8 mouse cellular contexts compared by ENCODE assay signal in genomic region chr3:37401729-37402610, GRCm38 (mm10). TPM values are rescaled to one million over a fixed set of nuclear protein-coding genes. Genes with fewer than 3 reads are reported as not detected.
DNase-seq lines count a peak whose midpoint lies in the region; ATAC-seq and TF ChIP-seq lines count a peak whose summit lies in the region.

No protein-coding gene starts in this region.

- H3K4me2 ChIP-seq in lung, embryonic 15.5 days, result no peak overlapping the region
- no peak overlapping the region for H3K4me2 ChIP-seq in kidney, embryonic 15.5 days
- H3K4me2 ChIP-seq in stomach, embryonic 14.5 days (replicated peaks; ENCODE audit: low read depth, low read length), result no peak overlapping the region
- no peak overlapping the region for H3K4me2 ChIP-seq in hindbrain, postnatal 0 days (ENCODE audit: low read depth, low read length)

- peak overlapping the region; percentile 73 for H3K27ac ChIP-seq in lung, embryonic 15.5 days
- H3K27ac ChIP-seq in kidney, embryonic 15.5 days, result peak overlapping the region; percentile 19; the same call in 1 of the 2 replicates
- H3K27ac ChIP-seq in stomach, embryonic 14.5 days (ENCODE audit: low read length), result peak overlapping the region; percentile 16; the same call in 1 of the 2 replicates
- no peak overlapping the region for H3K27ac ChIP-seq in hindbrain, postnatal 0 days

- H3K4me1 ChIP-seq in lung, embryonic 15.5 days, result peaks cover 8% of the 10 kb centered on the region; the same call in 1 of the 2 replicates
- no peaks in the 10 kb centered on the region for H3K4me1 ChIP-seq in kidney, embryonic 15.5 days
- 0 out of 2 replicates have a peak, but pooled peaks cover 9% of the 10 kb centered on the region for H3K4me1 ChIP-seq in stomach, embryonic 14.5 days (ENCODE audit: control insufficient read depth, insufficient read depth, low read length)
- 0 out of 2 replicates have a peak, but pooled peaks cover 6% of the 10 kb centered on the region for H3K4me1 ChIP-seq in hindbrain, postnatal 0 days (ENCODE audit: insufficient read depth, low read length)

- no peak; the same call in 1 of the 2 replicates for ATAC-seq in lung, embryonic 15.5 days (ENCODE audit: borderline replicate concordance, extremely low read depth, low FRiP score, low TSS enrichment)
- ATAC-seq in kidney, embryonic 15.5 days (replicated peaks; ENCODE audit: low FRiP score), result no peak
- 0 out of 2 replicates have a peak, but pooled peaks have one; percentile 28 for ATAC-seq in stomach, embryonic 14.5 days (ENCODE audit: insufficient number of reproducible peaks, insufficient read depth, low FRiP score, low read depth)
- no peak for ATAC-seq in hindbrain, postnatal 0 days

- no peak overlapping the region for H3K4me3 ChIP-seq in lung, embryonic 15.5 days
- no peak overlapping the region for H3K4me3 ChIP-seq in kidney, embryonic 15.5 days (replicated peaks)
- no peak overlapping the region for H3K4me3 ChIP-seq in stomach, embryonic 14.5 days (ENCODE audit: low read depth, low read length)
- no peak overlapping the region for H3K4me3 ChIP-seq in hindbrain, postnatal 0 days (ENCODE audit: low read length)

- H3K9me3 ChIP-seq in lung, embryonic 15.5 days, result no peaks in the 10 kb centered on the region
- no peaks in the 10 kb centered on the region for H3K9me3 ChIP-seq in kidney, embryonic 15.5 days (replicated peaks)
- no peaks in the 10 kb centered on the region for H3K9me3 ChIP-seq in stomach, embryonic 14.5 days (ENCODE audit: control insufficient read depth, low read depth, low read length)
- H3K9me3 ChIP-seq in hindbrain, postnatal 0 days (ENCODE audit: low read length), result no peaks in the 10 kb centered on the region

- no peak for TF ChIP-seq CTCF in hindbrain, postnatal 0 days (IDR thresholded peaks at IDR 0.05; ENCODE audit: low read depth)

- H3K9ac ChIP-seq in lung, embryonic 15.5 days, result no peak overlapping the region
- H3K9ac ChIP-seq in kidney, embryonic 15.5 days, result no peak overlapping the region
- H3K9ac ChIP-seq in stomach, embryonic 14.5 days (replicated peaks; ENCODE audit: low read depth, low read length), result no peak overlapping the region
- no peak overlapping the region for H3K9ac ChIP-seq in hindbrain, postnatal 0 days (replicated peaks; ENCODE audit: low read length)

- DNase-seq in lung, postnatal 14 days, result no peak
- peak; percentile 56 for DNase-seq in forelimb bud, embryonic 11.5 days (ENCODE audit: low read depth, low spot score)
- no peak for DNase-seq in retina, postnatal 1 day
- no peak for DNase-seq in hindbrain, postnatal 0 days (ENCODE audit: low spot score)
- DNase-seq in layer of hippocampus, postnatal 10 days (ENCODE audit: low spot score in 2 of 2), result no peak

- 68% methylated on average over 11 of the region's 11 CpGs for WGBS in lung, embryonic 15.5 days
- WGBS in kidney, embryonic 15.5 days, result 74% methylated on average over 11 of the region's 11 CpGs
- WGBS in stomach, embryonic 14.5 days, result 79% methylated on average over 11 of the region's 11 CpGs
- WGBS in hindbrain, postnatal 0 days, result 71% methylated on average over 11 of the region's 11 CpGs

- H3K27me3 ChIP-seq in lung, embryonic 15.5 days, result no peaks in the 10 kb centered on the region
- H3K27me3 ChIP-seq in kidney, embryonic 15.5 days, result no peaks in the 10 kb centered on the region
- H3K27me3 ChIP-seq in stomach, embryonic 14.5 days (ENCODE audit: control insufficient read depth, insufficient read depth, low read length), result no peaks in the 10 kb centered on the region
- H3K27me3 ChIP-seq in hindbrain, postnatal 0 days (ENCODE audit: insufficient read depth, low read length), result no peaks in the 10 kb centered on the region

- H3K36me3 ChIP-seq in lung, embryonic 15.5 days, result no peaks in the 10 kb centered on the region
- H3K36me3 ChIP-seq in kidney, embryonic 15.5 days, result peaks cover 5% of the 10 kb centered on the region
- no peaks in the 10 kb centered on the region for H3K36me3 ChIP-seq in stomach, embryonic 14.5 days (ENCODE audit: control insufficient read depth, insufficient read depth, low read length)
- H3K36me3 ChIP-seq in hindbrain, postnatal 0 days (ENCODE audit: insufficient read depth, low read length), result no peaks in the 10 kb centered on the region

RNA-seq across cellular contexts. Expression of gene Spata5, which starts 17.7 kb away (rescaled TPM):
- polyA plus RNA-seq in lung, embryonic 15.5 days (2015; fragmentation: Nextera tagmentation; extraction: Ambion mirVana), result 31.5 and 34.8 TPM in 2 replicates
- 38.7 and 48.0 TPM in 2 replicates for polyA plus RNA-seq in kidney, embryonic 15.5 days (2015; fragmentation: Nextera tagmentation; extraction: Ambion mirVana)
- polyA plus RNA-seq in stomach, embryonic 14.5 days (2014; fragmentation: Nextera tagmentation; extraction: Ambion mirVana), result 40.8 and 42.2 TPM in 2 replicates
- total RNA-seq in hindbrain, postnatal 0 days (2014; rRNA removed), result 12.2 and 13.2 TPM in 2 replicates
- 18.8 and 22.9 TPM in 2 replicates for polyA plus RNA-seq in hindbrain, postnatal 0 days (2015; fragmentation: Nextera tagmentation; extraction: Ambion mirVana)
- total RNA-seq in layer of hippocampus, postnatal 10 days (2021), result 10 to 100 TPM; 20.0 to 25.6 TPM

RNA-seq across cellular contexts. Expression of gene Nudt6, which starts 18.0 kb away (rescaled TPM):
- polyA plus RNA-seq in lung, embryonic 15.5 days (2015; fragmentation: Nextera tagmentation; extraction: Ambion mirVana), result 5.5 and 5.9 TPM in 2 replicates
- polyA plus RNA-seq in kidney, embryonic 15.5 days (2015; fragmentation: Nextera tagmentation; extraction: Ambion mirVana), result 5.2 and 5.6 TPM in 2 replicates
- polyA plus RNA-seq in stomach, embryonic 14.5 days (2014; fragmentation: Nextera tagmentation; extraction: Ambion mirVana), result 5.9 and 7.1 TPM in 2 replicates
- 0.93 and 2.1 TPM in 2 replicates for total RNA-seq in hindbrain, postnatal 0 days (2014; rRNA removed)
- polyA plus RNA-seq in hindbrain, postnatal 0 days (2015; fragmentation: Nextera tagmentation; extraction: Ambion mirVana), result 8.7 and 10.1 TPM in 2 replicates
- 1 to 10 TPM; 5.3 to 8.0 TPM for total RNA-seq in layer of hippocampus, postnatal 10 days (2021)

RNA-seq across cellular contexts. Expression of gene Fgf2, which starts 53.8 kb away (rescaled TPM):
- 2.2 and 2.3 TPM in 2 replicates for polyA plus RNA-seq in lung, embryonic 15.5 days (2015; fragmentation: Nextera tagmentation; extraction: Ambion mirVana)
- 2.3 and 2.4 TPM in 2 replicates for polyA plus RNA-seq in kidney, embryonic 15.5 days (2015; fragmentation: Nextera tagmentation; extraction: Ambion mirVana)
- polyA plus RNA-seq in stomach, embryonic 14.5 days (2014; fragmentation: Nextera tagmentation; extraction: Ambion mirVana), result 2.4 and 3.1 TPM in 2 replicates
- total RNA-seq in hindbrain, postnatal 0 days (2014; rRNA removed), result 2.9 and 3.7 TPM in 2 replicates
- 0.95 and 1.1 TPM in 2 replicates for polyA plus RNA-seq in hindbrain, postnatal 0 days (2015; fragmentation: Nextera tagmentation; extraction: Ambion mirVana)
- 1 to 10 TPM; 3.8 to 4.5 TPM for total RNA-seq in layer of hippocampus, postnatal 10 days (2021)
